Mouse (Mus musculus) bone marrow, adult 2 months (tissue): ENCODE data around the gene Notch1. TPM values are rescaled to one million over a fixed set of nuclear protein-coding genes. Genes with fewer than 3 reads are reported as not detected.
A peak's percentile ranks its signal among the peaks of the same experiment; 100 is the strongest.

Source experiments
- H3K27ac ChIP-seq: fragments of 200-500 bp; 2 replicates; pipeline ENCODE4 v1.5.1; 2012; ENCODE audit warnings: low read depth, mild to moderate bottlenecking, control low read depth, inconsistent platforms, low read length; ENCODE audit not compliant: control insufficient read depth, poor library complexity, insufficient read depth
- H3K4me1 ChIP-seq: fragments of 200-500 bp; 2 replicates; pipeline ENCODE4 v1.6.1; 2011; ENCODE audit warnings: low read length; ENCODE audit not compliant: control insufficient read depth, insufficient read depth
- H3K4me3 ChIP-seq: fragments of 200-500 bp; replicated peaks from 2 replicates; pipeline ENCODE3; 2011; ENCODE audit warnings: mild to moderate bottlenecking, low read depth, low read length, control low read depth; ENCODE audit not compliant: control insufficient read depth
- CTCF ChIP-seq: fragments of 200-500 bp; IDR thresholded peaks from 2 replicates; pipeline ENCODE4 v1.5.1; 2011; ENCODE audit warnings: low read length, control low read depth; ENCODE audit not compliant: control insufficient read depth, insufficient read depth
- POLR2A ChIP-seq: fragments of 200-500 bp; IDR thresholded peaks from 2 replicates; pipeline ENCODE4 v1.6.1; 2011; ENCODE audit warnings: low read depth, mild to moderate bottlenecking, control low read depth, low read length, borderline replicate concordance; ENCODE audit not compliant: control insufficient read depth
- WGBS: fragments of 180-500 bp; shearing (Covaris S2); methylation state at CpG from one replicate; pipeline ENCODE4 v1.1.7; 2018; 5-methylcytosine and 5-hydroxymethylcytosine counted together
- polyA plus RNA-seq: library from polyadenylated mRNA; stranded (reverse); fragments of >200 nt; gene quantifications from 2 replicates; pipeline ENCODE4 v1.2.4, GENCODE M21; 2011; ENCODE audit warnings: low replicate concordance; ENCODE audit not compliant: missing spikeins, insufficient read depth, insufficient read length

Notch1 gene
- polyA plus RNA-seq, 1 experiment, result 36.9 TPM

DNA sequence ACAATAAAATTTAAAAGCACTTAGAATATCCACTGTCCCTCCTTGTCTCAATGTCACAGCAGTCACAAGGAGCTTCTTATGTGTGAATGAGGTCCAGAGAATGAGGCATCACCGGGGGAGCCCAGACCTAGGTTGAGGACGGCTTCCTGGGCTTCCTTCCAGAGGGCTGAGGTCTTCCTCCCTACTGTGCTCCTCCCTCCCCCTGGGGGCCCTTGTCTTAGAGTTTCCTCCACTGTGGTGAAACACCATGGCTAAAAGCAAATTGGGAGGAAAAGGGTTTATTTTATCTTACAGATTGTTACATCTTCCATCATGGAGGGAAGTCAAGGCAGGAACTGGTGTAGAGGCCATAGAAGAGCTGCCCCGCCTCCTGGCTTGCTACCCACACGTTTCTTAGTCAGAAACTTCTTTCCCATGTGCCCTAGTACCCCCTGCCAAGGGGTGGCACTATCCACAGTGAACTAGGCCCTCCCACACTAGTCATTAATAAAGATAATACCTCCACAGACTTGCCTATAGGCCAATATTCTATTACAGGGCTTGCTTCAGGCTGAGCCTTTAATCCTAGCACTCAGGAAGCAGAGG is 12.8 kb upstream of the Notch1 start:
- 26% methylated on average over 4 of the region's 4 CpGs for WGBS
- TF ChIP-seq CTCF (no peak), POLR2A (no peak)
- Histone ChIP-seq H3K27ac (no peak overlapping the region), H3K4me3 (no peak overlapping the region), H3K4me1 (peaks cover 5% of the 10 kb centered on the region)

DNA sequence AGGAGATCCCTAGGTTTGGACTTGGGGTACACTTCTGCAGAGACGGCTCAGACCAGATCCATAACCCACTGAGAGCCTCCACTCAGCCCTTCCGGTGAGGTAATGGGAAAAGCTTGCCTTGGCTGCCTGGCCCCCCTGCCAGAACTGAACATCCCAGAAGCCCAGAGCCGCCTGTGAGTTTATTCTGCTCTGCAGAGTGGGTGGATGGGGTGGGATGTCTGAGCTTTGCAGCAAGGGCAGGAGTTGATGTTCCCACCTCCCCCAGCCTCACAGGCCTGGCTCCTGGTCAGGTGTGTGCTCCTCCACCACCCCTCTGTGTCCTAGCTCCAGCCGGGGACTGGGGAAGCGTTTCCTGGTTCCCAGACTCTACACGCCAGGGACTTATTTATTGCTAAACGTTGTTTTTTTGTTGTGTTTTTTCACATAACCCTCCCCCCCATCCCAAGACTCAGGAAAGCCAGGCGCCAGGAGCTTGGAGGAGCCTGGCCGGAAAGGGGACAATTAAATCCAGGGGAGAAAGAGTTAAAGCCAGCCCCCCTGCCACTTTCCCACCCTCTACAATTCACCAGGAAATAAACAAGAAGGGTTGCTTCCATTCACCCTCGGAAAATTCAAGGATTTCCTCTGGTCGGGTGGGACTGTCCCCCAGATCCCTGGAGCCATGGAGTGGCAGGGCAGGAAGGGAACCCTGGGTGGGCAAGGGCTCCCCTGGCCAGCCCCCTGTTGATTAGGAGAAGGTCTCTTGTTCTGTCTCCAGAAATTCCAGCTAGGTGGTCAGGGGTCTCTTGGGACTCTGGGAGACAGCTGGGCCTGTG is 10.2 kb upstream of the Notch1 start:
- Histone ChIP-seq H3K4me1 (peaks cover 2% of the 10 kb centered on the region; the same call in 1 of the 2 replicates), H3K4me3 (no peak overlapping the region), H3K27ac (no peak overlapping the region)
- TF ChIP-seq POLR2A (no peak), CTCF (no peak)
- WGBS, result 76% methylated on average over 11 of the region's 11 CpGs

DNA sequence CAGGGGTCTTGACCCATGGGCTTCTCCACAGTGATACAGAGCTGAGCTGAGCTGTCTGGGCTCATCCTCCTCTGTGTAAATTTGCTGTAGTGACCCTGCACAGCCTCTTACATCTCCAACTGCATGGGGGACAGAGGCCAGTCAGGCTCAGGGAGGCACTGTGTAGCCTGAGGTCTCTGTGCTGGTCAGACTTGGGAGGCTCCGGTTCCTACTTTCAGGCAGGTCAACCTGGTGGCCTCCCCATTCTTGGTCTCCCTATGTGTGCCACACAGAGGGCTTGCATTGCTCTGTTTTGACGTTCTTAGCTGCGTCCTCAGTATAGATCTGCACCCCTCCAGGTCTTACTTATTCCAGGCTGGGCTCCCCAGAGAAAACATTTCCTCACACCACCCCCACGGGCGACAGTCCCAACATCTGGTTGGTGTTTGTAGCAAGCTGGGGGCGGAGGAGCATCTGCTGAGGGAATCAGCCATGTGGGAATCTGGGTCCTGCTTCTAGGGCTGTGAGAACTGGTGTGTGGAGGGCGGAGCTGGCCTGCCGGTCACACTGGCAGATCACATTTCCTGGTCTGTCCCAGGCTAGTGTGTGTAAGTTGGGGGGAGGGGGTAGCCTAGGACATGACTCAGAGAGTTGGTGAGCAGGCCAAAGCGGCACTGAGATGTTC is 9.0 kb upstream of the Notch1 start:
- WGBS, result 49% methylated on average over 9 of the region's 9 CpGs
- peaks cover 2% of the 10 kb centered on the region; the same call in 1 of the 2 replicates for H3K4me1 ChIP-seq
- TF ChIP-seq POLR2A, result no peak
- TF ChIP-seq CTCF, result no peak
- H3K4me3 ChIP-seq, result no peak overlapping the region
- no peak overlapping the region for H3K27ac ChIP-seq

DNA sequence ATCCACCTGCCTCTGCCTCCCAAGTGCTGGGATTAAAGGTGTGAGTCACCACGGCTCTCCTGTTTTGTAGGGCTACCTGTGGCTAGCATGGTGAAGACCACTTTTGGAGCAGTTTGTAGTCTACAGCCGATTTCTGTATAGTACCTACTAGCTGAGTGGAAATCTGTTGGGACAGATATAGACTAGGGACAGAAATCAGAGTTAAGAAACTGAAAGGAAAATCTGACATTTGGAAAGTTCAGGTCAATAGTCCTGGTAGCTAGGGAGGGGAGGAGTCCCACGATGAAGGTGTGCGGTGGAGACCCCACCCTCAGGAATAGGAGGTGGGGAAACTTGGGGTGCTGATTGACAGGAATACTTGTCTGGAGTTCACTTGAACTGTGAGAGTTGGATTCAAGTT is 5.9 kb upstream of the Notch1 start:
- WGBS, result 71% methylated on average over 4 of the region's 4 CpGs

DNA sequence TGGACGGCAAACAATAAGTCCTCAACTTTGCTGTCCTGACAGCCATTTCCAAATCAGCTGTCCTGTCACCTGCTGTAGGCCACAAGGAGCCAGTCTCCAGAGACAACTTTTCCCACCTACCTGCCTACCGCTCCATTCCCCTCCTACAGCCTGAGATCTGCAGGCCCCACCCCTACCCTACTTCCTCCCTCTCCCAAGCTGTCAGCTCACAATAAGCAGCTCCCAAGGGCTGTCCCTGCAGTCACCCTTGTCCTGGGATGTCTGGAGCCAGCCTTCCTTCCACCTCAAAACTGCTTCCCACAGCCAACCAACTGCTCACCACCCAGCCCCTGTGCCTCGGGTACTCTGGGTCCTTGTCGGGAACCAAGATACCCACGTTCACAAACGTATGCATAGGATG is 3.3 kb upstream of the Notch1 start:
- 82% methylated on average over 6 of the region's 6 CpGs for WGBS
- H3K27ac ChIP-seq, result no peak overlapping the region
- TF ChIP-seq CTCF (no peak), POLR2A (no peak)
- no peak overlapping the region for H3K4me3 ChIP-seq
- peaks cover 2% of the 10 kb centered on the region for H3K4me1 ChIP-seq

More for the DNA sequence above, 5.9 kb upstream of the Notch1 start:
- no peak overlapping the region for H3K27ac ChIP-seq
- H3K4me1 ChIP-seq, result no peaks in the 10 kb centered on the region; the same call in 1 of the 2 replicates
- H3K4me3 ChIP-seq, result no peak overlapping the region
- TF ChIP-seq POLR2A (no peak), CTCF (no peak)

DNA sequence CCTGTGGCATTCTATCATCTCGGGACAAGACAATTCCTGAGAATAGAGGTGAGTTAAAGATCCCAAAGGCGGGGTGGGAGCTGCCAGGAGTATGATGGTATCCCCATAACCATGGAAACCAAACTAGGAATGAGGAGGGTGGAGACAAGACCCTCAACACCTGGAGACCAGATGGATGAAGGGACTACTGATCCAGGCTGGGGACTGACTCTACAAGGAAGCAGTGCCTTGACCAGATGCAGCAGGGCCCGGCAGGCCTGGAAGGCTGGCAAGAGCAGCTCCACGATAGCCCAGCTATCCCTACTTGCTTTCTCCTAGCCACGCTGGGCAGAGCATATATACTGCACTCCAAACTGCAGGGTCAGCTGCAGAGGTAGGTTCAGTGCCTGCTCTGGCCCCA is 524 bp upstream of the Notch1 start:
- WGBS, result 71% methylated on average over 5 of the region's 5 CpGs
- TF ChIP-seq POLR2A (no peak), CTCF (no peak)
- Histone ChIP-seq H3K4me1 (peaks cover 2% of the 10 kb centered on the region), H3K4me3 (no peak overlapping the region), H3K27ac (no peak overlapping the region)

DNA sequence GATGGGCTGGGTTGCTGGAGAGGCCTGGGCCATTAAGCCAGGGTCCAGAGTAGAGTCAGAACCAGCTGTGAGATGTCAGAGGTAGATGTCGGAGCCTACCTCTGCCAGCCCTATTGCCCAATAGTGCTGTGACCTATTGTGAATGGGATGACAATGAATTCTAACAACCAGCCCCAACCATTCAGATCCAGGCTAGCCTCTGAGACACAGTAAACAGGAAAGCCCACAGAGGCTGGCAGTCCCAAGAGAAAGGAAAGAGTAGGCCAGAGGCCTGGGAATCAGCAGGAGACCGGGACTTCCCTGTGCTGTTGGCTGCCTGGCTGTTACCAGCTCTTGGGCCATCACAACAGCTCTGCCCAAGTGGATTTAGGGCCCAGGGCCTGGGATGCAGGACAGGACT is 1.1 kb downstream of the Notch1 start:
- TF ChIP-seq CTCF (no peak), POLR2A (no peak)
- no peak overlapping the region for H3K27ac ChIP-seq
- H3K4me3 ChIP-seq, result no peak overlapping the region
- 64% methylated on average over 2 of the region's 2 CpGs for WGBS
- H3K4me1 ChIP-seq, result peaks cover 2% of the 10 kb centered on the region

DNA sequence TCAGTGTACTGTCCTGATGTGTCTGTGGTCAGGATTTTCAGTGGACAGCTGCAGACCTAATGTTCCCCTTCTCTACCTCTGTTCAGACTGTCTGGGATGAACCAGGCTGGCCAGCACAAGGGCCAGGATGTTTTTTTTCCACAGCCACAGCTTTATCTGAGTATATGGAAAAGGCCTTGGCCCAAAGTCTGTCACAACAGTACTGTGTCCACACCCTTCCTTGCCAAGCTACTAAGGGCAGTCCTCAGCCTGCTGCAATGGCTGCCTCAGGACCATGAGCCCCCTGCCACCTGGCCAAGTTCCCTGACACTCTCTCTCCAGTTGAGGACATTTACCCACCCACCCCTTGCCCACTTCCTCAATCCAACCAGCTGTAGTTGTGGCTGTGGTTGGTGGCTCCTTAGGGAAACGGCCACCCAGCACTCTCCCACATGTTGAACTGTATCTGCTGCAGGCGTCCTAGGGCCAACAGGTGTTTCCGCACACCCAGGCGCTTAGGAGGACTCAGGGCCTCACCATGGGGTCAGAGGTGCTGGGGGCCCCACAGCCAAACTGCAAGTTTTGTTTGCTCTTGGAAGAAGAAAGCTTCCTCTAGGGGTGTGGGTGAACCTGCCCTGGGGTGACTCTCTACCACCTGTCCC is 3.2 kb downstream of the Notch1 start:
- TF ChIP-seq POLR2A (0 out of 2 replicates have a peak, but pooled peaks have one; percentile 22), CTCF (no peak)
- Histone ChIP-seq H3K27ac (no peak overlapping the region; the same call in 1 of the 2 replicates), H3K4me1 (peaks cover 2% of the 10 kb centered on the region), H3K4me3 (no peak overlapping the region)
- WGBS, result 12% methylated on average over 4 of the region's 4 CpGs
